Mouse (Mus musculus): ENCODE measurements around the gene Lrrc73. TPM values are rescaled to one million over a fixed set of nuclear protein-coding genes. Genes with fewer than 3 reads are reported as not detected.

Lrrc73 gene
- polyA plus RNA-seq, 1 experiment, result 106 TPM

- Histone ChIP-seq H3K4me1 (ENCODE audit: control insufficient read depth, insufficient read depth, low read length) (no peaks in the 10 kb centered on the region; the same call in 1 of the 2 replicates), H3K27me3 (ENCODE audit: control insufficient read depth, insufficient read depth, low read length) (no peaks in the 10 kb centered on the region), H3K36me3 (ENCODE audit: control insufficient read depth, insufficient read depth, low read length) (no peaks in the 10 kb centered on the region), H3K27ac (ENCODE audit: control insufficient read depth, insufficient read depth, low read depth, low read length) (no peak overlapping the region), H3K4me3 (ENCODE audit: control insufficient read depth, low read depth, low read length) (no peak overlapping the region)
- no peak for TF ChIP-seq POLR2A (IDR thresholded peaks at IDR 0.05; ENCODE audit: control insufficient read depth, low read depth, low read length)
- TF ChIP-seq CTCF (IDR thresholded peaks at IDR 0.05; ENCODE audit: control insufficient read depth, insufficient read depth, insufficient replicate concordance, low read depth, low read length), result no peak
Measured at GRCm38 (mm10) chr17:46304184-46304583, 50.9 kb downstream of the Lrrc73 start.

Other genes starting within 250 kb of the Lrrc73 start
- 13.2 and 13.5 TPM in 2 replicates for gene Vegfa, start 221.2 kb upstream of the Lrrc73 start, polyA plus RNA-seq (2012; rRNA removed)
- gene Mrps18a, start 142.5 kb upstream of the Lrrc73 start, polyA plus RNA-seq (2012; rRNA removed), result 74.0 and 89.6 TPM in 2 replicates
- 240 and 252 TPM in 2 replicates for gene Rsph9, start 109.3 kb upstream of the Lrrc73 start, polyA plus RNA-seq (2012; rRNA removed)
- 23.7 and 24.5 TPM in 2 replicates for gene Mad2l1bp, start 100.0 kb upstream of the Lrrc73 start, polyA plus RNA-seq (2012; rRNA removed)
- gene Gtpbp2, start 92.5 kb upstream of the Lrrc73 start, polyA plus RNA-seq (2012; rRNA removed), result 149 and 155 TPM in 2 replicates
- 8.1 and 8.7 TPM in 2 replicates for gene Polh, start 50.9 kb upstream of the Lrrc73 start, polyA plus RNA-seq (2012; rRNA removed)
- gene Xpo5, start 50.7 kb upstream of the Lrrc73 start, polyA plus RNA-seq (2012; rRNA removed), result 25.1 and 26.4 TPM in 2 replicates
- 57.5 and 68.8 TPM in 2 replicates for gene Polr1c, start 5.5 kb upstream of the Lrrc73 start, polyA plus RNA-seq (2012; rRNA removed)
- 67.9 and 75.4 TPM in 2 replicates for gene Yipf3, start 5.5 kb upstream of the Lrrc73 start, polyA plus RNA-seq (2012; rRNA removed)
- 33.1 and 39.0 TPM in 2 replicates for gene Tjap1, start 29.5 kb downstream of the Lrrc73 start, polyA plus RNA-seq (2012; rRNA removed)
- 0.38 and 0.97 TPM in 2 replicates for gene Dlk2, start 43.9 kb downstream of the Lrrc73 start, polyA plus RNA-seq (2012; rRNA removed)
- 8.8 and 8.9 TPM in 2 replicates for gene Abcc10, start 74.8 kb downstream of the Lrrc73 start, polyA plus RNA-seq (2012; rRNA removed)
- gene Zfp318, start 130.2 kb downstream of the Lrrc73 start, polyA plus RNA-seq (2012; rRNA removed), result 71.7 and 73.7 TPM in 2 replicates
- 7.4 and 8.5 TPM in 2 replicates for gene Crip3, start 175.4 kb downstream of the Lrrc73 start, polyA plus RNA-seq (2012; rRNA removed)
- 1.3 and 1.5 TPM in 2 replicates for gene Slc22a7, start 184.9 kb downstream of the Lrrc73 start, polyA plus RNA-seq (2012; rRNA removed)
- gene Ttbk1, start 234.1 kb downstream of the Lrrc73 start, polyA plus RNA-seq (2012; rRNA removed), result 80.7 and 92.4 TPM in 2 replicates
- 8.7 and 9.4 TPM in 2 replicates for gene Dnph1, start 243.2 kb downstream of the Lrrc73 start, polyA plus RNA-seq (2012; rRNA removed)

Data from testis, adult 2 months (tissue).